Mouse (Mus musculus): ENCODE measurements at regions not wholly inside any gene's neighbourhood (a gene's known extent, or its start where the extent isn't known, plus 50 kb on each side); places are given as distances from the start of the nearest gene placed in this dataset.

GRCm38 (mm10) chr5:64681161-64681560 is 122.0 kb upstream of the Klf3 start:
- Histone ChIP-seq H3K9me3 (ENCODE audit: control insufficient read depth) (no peaks in the 10 kb centered on the region), H3K9ac (ENCODE audit: low read depth, low read length) (no peak overlapping the region), H3K27ac (ENCODE audit: low read depth, low read length) (no peak overlapping the region), H3K4me3 (ENCODE audit: low read depth, low read length) (no peak overlapping the region), H3K27me3 (replicated peaks; ENCODE audit: control insufficient read depth, insufficient read depth, low read length) (no peaks in the 10 kb centered on the region), H3K4me1 (replicated peaks; ENCODE audit: control insufficient read depth, insufficient read depth, low read length) (no peaks in the 10 kb centered on the region), H3K4me2 (replicated peaks; ENCODE audit: low read depth) (no peak overlapping the region), H3K36me3 (ENCODE audit: control insufficient read depth, insufficient read depth) (no peaks in the 10 kb centered on the region)
- ATAC-seq: no peak
- no peak for TF ChIP-seq CTCF (IDR thresholded peaks at IDR 0.05; ENCODE audit: low read depth)
- 84% methylated on average over 5 of the region's 5 CpGs for WGBS

- no peak overlapping the region for H3K4me2 ChIP-seq (replicated peaks; ENCODE audit: low read depth)
- H3K9ac ChIP-seq (ENCODE audit: low read depth, low read length): no peak overlapping the region
- H3K4me1 ChIP-seq (replicated peaks; ENCODE audit: control insufficient read depth, insufficient read depth, low read length): no peaks in the 10 kb centered on the region
- H3K27ac ChIP-seq (ENCODE audit: low read depth, low read length): no peak overlapping the region
- WGBS: 60% methylated on average over 7 of the region's 7 CpGs
- TF ChIP-seq CTCF (IDR thresholded peaks at IDR 0.05; ENCODE audit: low read depth): no peak
- H3K4me3 ChIP-seq (ENCODE audit: low read depth, low read length): no peak overlapping the region
- H3K9me3 ChIP-seq (ENCODE audit: control insufficient read depth): no peaks in the 10 kb centered on the region
- no peaks in the 10 kb centered on the region for H3K36me3 ChIP-seq (ENCODE audit: control insufficient read depth, insufficient read depth)
- no peak for ATAC-seq
- H3K27me3 ChIP-seq (replicated peaks; ENCODE audit: control insufficient read depth, insufficient read depth, low read length): no peaks in the 10 kb centered on the region
Measured at GRCm38 (mm10) chr5:64682326-64682845, 120.8 kb upstream of the Klf3 start.

- Histone ChIP-seq H3K27me3 (replicated peaks; ENCODE audit: control insufficient read depth, insufficient read depth, low read length) (no peaks in the 10 kb centered on the region), H3K36me3 (ENCODE audit: control insufficient read depth, insufficient read depth) (no peaks in the 10 kb centered on the region), H3K9ac (ENCODE audit: low read depth, low read length) (no peak overlapping the region), H3K9me3 (ENCODE audit: control insufficient read depth) (no peaks in the 10 kb centered on the region), H3K4me1 (replicated peaks; ENCODE audit: control insufficient read depth, insufficient read depth, low read length) (no peaks in the 10 kb centered on the region), H3K4me2 (replicated peaks; ENCODE audit: low read depth) (no peak overlapping the region), H3K4me3 (ENCODE audit: low read depth, low read length) (no peak overlapping the region), H3K27ac (ENCODE audit: low read depth, low read length) (no peak overlapping the region)
- no peak for ATAC-seq
- TF ChIP-seq CTCF (IDR thresholded peaks at IDR 0.05; ENCODE audit: low read depth): no peak
- WGBS: 92% methylated on average over 4 of the region's 4 CpGs
Measured at GRCm38 (mm10) chr5:64683419-64683818, 119.8 kb upstream of the Klf3 start.

- H3K27ac ChIP-seq (ENCODE audit: low read depth, low read length): no peak overlapping the region
- no peak overlapping the region for H3K4me3 ChIP-seq (ENCODE audit: low read depth, low read length)
- H3K4me1 ChIP-seq (replicated peaks; ENCODE audit: control insufficient read depth, insufficient read depth, low read length): no peaks in the 10 kb centered on the region
- H3K27me3 ChIP-seq (replicated peaks; ENCODE audit: control insufficient read depth, insufficient read depth, low read length): no peaks in the 10 kb centered on the region
- 80% methylated on average over 5 of the region's 5 CpGs for WGBS
- no peak for ATAC-seq
- H3K9me3 ChIP-seq (ENCODE audit: control insufficient read depth): no peaks in the 10 kb centered on the region
- H3K4me2 ChIP-seq (replicated peaks; ENCODE audit: low read depth): no peak overlapping the region
- H3K9ac ChIP-seq (ENCODE audit: low read depth, low read length): no peak overlapping the region
- no peaks in the 10 kb centered on the region for H3K36me3 ChIP-seq (ENCODE audit: control insufficient read depth, insufficient read depth)
- TF ChIP-seq CTCF (IDR thresholded peaks at IDR 0.05; ENCODE audit: low read depth): no peak
Measured at GRCm38 (mm10) chr5:64684275-64684674, 118.9 kb upstream of the Klf3 start.

DNA sequence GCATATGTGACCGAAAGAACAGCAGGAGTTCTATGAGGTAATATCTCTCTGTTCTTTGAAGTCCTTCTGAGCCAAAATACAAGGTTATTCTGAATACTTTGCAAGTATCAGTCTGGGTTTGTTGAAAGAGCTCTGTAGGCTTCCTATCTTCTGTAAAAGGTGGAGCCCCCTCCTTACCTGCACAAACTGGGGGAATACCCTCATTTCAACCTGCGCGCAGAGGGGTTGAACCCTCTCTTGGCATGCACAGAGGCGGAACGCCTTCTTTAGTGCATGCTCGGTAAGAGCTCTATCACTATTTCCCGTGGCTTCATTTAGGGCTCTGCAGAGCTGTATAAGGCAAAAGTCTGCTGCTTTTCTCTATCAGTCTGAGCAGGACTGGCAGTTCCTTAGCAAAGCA is 113.0 kb upstream of the Klf3 start:
- Histone ChIP-seq H3K9ac (ENCODE audit: low read depth, low read length) (no peak overlapping the region), H3K4me3 (ENCODE audit: low read depth, low read length) (no peak overlapping the region), H3K9me3 (ENCODE audit: control insufficient read depth) (no peaks in the 10 kb centered on the region), H3K4me1 (replicated peaks; ENCODE audit: control insufficient read depth, insufficient read depth, low read length) (no peaks in the 10 kb centered on the region), H3K27me3 (replicated peaks; ENCODE audit: control insufficient read depth, insufficient read depth, low read length) (no peaks in the 10 kb centered on the region), H3K27ac (ENCODE audit: low read depth, low read length) (no peak overlapping the region), H3K4me2 (replicated peaks; ENCODE audit: low read depth) (no peak overlapping the region), H3K36me3 (ENCODE audit: control insufficient read depth, insufficient read depth) (no peaks in the 10 kb centered on the region)
- ATAC-seq: no peak
- 83% methylated on average over 7 of the region's 7 CpGs for WGBS
- TF ChIP-seq CTCF (IDR thresholded peaks at IDR 0.05; ENCODE audit: low read depth): no peak

- Histone ChIP-seq H3K4me2 (replicated peaks; ENCODE audit: low read depth) (no peak overlapping the region), H3K4me3 (ENCODE audit: low read depth, low read length) (no peak overlapping the region), H3K27me3 (replicated peaks; ENCODE audit: control insufficient read depth, insufficient read depth, low read length) (no peaks in the 10 kb centered on the region), H3K9me3 (ENCODE audit: control insufficient read depth) (no peaks in the 10 kb centered on the region), H3K9ac (ENCODE audit: low read depth, low read length) (no peak overlapping the region), H3K27ac (ENCODE audit: low read depth, low read length) (no peak overlapping the region), H3K4me1 (replicated peaks; ENCODE audit: control insufficient read depth, insufficient read depth, low read length) (no peaks in the 10 kb centered on the region), H3K36me3 (ENCODE audit: control insufficient read depth, insufficient read depth) (no peaks in the 10 kb centered on the region)
- 78% methylated on average over 8 of the region's 8 CpGs for WGBS
- no peak for TF ChIP-seq CTCF (IDR thresholded peaks at IDR 0.05; ENCODE audit: low read depth)
- ATAC-seq: no peak
Measured at GRCm38 (mm10) chr5:64691406-64692100, 111.6 kb upstream of the Klf3 start.

Measured in intestine, postnatal 0 days (tissue).